Mouse (Mus musculus) erythroblast, embryonic 14.5 days (primary cell): ENCODE results near the gene Thsd7b. TPM values are rescaled to one million over a fixed set of nuclear protein-coding genes. Genes with fewer than 3 reads are reported as not detected.
"Not testable (repeated sequence)": the region's sequence is repeated elsewhere in the genome, so short reads cannot be mapped to it uniquely, and the experiment has no call there.

Experiments
- H3K27me3 ChIP-seq: 2 replicates; pipeline ENCODE4 v1.6.1; 2012; ENCODE audit warnings: inconsistent platforms; ENCODE audit not compliant: control insufficient read depth
- H3K36me3 ChIP-seq: 2 replicates; pipeline ENCODE4 v1.6.1; 2012; ENCODE audit warnings: mild to moderate bottlenecking, inconsistent platforms; ENCODE audit not compliant: control insufficient read depth
- H3K4me1 ChIP-seq: 2 replicates; pipeline ENCODE4 v1.6.1; 2012; ENCODE audit warnings: inconsistent platforms; ENCODE audit not compliant: control insufficient read depth
- H3K4me3 ChIP-seq: replicated peaks from 2 replicates; pipeline ENCODE3; 2012; ENCODE audit warnings: moderate library complexity, mild to moderate bottlenecking, inconsistent platforms
- H3K9me3 ChIP-seq: 2 replicates; pipeline ENCODE4 v1.6.1; 2012; ENCODE audit warnings: low read length, inconsistent platforms, mixed read lengths; ENCODE audit not compliant: control insufficient read depth
- GATA1 ChIP-seq: IDR thresholded peaks from 2 replicates; pipeline ENCODE4 v1.6.1; 2012; ENCODE audit warnings: low read length, inconsistent platforms, mixed read lengths
- TAL1 ChIP-seq: IDR thresholded peaks from 3 replicates; pipeline ENCODE4 v1.6.1; 2012; ENCODE audit warnings: low read length, inconsistent platforms, mixed read lengths
- polyA plus RNA-seq: library from polyadenylated mRNA; stranded (reverse); fragments of >175 nt; gene quantifications from 2 replicates; pipeline ENCODE4 v1.2.3, GENCODE M21; 2012

The Thsd7b gene
- polyA plus RNA-seq, 1 experiment, result not detected

DNA sequence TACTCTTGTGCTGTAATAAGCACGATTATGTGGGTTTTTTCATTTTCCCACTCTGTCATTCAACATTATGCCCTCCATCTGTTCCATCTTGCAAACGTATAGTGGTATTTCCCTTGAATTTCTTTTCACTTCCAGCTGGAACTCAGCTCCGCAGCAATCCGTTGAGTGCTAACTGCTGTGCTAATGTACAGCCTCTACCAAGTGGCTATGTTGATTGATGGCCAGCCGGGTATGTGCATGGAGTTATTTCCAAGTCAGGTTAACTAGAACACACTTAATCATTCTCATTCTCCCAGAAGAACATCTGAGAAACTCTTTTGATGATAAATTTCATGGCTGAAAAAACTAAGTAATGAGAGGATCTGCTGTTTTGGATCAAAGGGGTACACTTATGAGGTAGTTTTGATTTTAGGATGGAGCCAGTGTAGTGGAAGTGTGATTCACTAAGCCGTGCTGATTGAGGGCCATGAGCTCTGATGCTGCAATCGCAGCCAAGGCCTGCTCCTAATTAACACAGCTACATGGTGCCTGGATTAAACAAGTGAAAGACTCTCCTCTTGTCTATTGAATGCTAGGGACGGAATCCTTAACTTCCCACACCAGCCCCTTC lies 371.3 kb downstream of the Thsd7b start:
- no peak overlapping the region for H3K4me3 ChIP-seq
- TF ChIP-seq TAL1 (no peak), GATA1 (no peak)
- no peaks in the 10 kb centered on the region for H3K4me1 ChIP-seq
- H3K27me3 ChIP-seq, result no peaks in the 10 kb centered on the region
- H3K36me3 ChIP-seq, result no peaks in the 10 kb centered on the region
- no peaks in the 10 kb centered on the region for H3K9me3 ChIP-seq

DNA sequence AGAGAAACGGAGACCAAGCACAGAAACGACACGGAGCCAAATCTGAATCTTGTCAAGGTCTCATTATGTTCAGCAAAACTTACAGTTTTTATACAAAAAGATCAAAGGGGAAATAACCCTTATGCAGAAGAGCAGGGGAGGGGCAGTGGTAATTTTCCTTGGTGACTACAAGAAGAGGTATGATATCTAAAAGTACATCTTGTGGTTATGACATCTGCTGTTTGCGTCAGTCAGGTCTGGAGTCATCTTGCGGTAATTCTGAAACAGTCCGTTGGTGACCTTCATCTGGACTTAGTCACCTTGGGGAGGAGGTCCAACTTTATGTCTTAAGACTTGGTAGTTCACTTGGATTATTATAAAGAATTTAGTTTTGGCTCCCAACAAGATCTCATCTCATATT lies 378.3 kb downstream of the Thsd7b start:
- not testable (repeated sequence) for H3K4me1 ChIP-seq, H3K36me3 ChIP-seq, H3K9me3 ChIP-seq, H3K4me3 ChIP-seq, H3K27me3 ChIP-seq

DNA sequence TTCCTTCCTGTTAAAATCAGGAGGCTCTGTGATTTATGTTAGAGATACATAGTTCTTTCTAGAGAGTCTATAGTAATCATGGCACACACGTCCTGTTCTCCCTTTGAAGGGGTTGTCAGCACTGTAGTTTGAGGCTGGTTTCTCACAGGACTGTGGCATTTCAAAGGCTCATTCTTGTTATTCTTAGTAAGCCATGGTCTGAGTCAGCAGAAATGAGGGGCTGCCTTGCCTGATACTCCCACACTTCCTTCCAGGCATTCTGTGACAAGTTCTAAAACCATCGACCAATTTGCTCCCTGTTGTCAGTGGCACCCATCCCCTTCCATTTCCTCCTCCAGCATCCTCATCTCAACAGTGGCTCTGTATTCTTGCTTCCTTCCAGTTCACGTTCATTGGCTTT lies 384.9 kb downstream of the Thsd7b start:
- TF ChIP-seq TAL1, result no peak
- no peak for TF ChIP-seq GATA1
- H3K27me3 ChIP-seq, result no peaks in the 10 kb centered on the region
- H3K36me3 ChIP-seq, result no peaks in the 10 kb centered on the region
- H3K4me1 ChIP-seq, result no peaks in the 10 kb centered on the region
- H3K9me3 ChIP-seq, result no peaks in the 10 kb centered on the region
- no peak overlapping the region for H3K4me3 ChIP-seq

DNA sequence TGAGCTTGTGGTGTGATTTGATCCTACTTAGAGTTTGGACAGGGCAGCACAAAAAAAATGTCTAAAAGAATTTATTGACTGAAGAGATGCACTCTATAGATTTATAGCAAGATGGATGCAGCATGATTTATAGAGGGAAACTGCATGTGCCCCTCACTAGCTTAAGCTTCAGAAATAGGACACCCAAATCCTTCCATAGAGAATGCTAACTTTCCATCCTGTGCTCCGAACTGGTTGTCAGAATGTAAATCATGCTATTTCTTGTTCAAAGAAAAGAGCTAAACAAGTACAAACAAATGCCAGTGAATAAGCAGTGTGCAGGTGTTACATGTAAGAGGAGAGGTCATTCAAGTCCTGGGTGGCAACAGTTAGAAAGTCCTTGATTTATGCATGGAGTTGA lies 402.8 kb downstream of the Thsd7b start:
- TF ChIP-seq TAL1 (no peak), GATA1 (no peak)

DNA sequence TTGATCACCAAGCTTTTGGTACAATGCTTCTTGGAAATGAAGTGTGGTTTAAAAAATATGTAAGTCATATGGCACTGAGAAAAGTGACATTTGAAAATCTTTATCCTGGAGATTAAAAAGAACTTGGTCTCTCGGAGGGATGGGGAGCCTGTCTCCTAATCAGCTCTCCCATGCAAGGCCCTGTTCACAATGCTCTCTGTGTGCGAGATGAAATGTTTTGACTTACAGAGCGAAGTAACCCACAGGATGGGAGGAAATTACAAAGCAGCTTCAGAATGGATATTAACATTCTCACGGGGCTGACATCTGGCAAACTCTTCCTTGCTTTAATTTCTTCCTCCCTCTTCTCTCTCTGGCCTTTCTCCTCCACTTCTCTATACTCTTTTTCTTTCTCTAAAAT lies 405.7 kb downstream of the Thsd7b start:
- H3K4me1 ChIP-seq, result no peaks in the 10 kb centered on the region
- no peaks in the 10 kb centered on the region for H3K36me3 ChIP-seq
- TF ChIP-seq TAL1 (no peak), GATA1 (no peak)
- H3K9me3 ChIP-seq, result no peaks in the 10 kb centered on the region
- no peak overlapping the region for H3K4me3 ChIP-seq
- no peaks in the 10 kb centered on the region for H3K27me3 ChIP-seq

More for the DNA sequence above, 402.8 kb downstream of the Thsd7b start:
- Histone ChIP-seq H3K9me3 (no peaks in the 10 kb centered on the region), H3K4me1 (no peaks in the 10 kb centered on the region), H3K27me3 (no peaks in the 10 kb centered on the region), H3K4me3 (no peak overlapping the region), H3K36me3 (no peaks in the 10 kb centered on the region)

DNA sequence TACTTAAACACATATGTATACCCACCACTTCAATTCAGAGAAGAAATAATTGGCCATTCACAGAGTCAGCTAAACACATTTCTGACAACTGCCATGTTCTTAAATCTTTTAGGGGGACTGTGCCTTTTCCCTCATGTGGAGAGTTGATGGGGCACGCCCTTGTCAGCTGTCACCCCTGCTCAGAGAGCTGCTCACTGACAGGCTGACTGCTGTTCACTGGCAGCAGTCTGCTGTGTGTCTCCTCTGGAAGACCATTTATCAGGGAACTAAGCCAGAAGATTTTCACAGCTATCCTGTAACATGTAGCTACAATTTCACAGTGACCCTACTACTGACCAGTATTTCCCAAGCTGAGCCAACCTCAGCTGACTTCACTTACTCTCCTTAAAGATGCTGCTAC lies 432.6 kb downstream of the Thsd7b start:
- no peaks in the 10 kb centered on the region for H3K9me3 ChIP-seq
- no peaks in the 10 kb centered on the region for H3K4me1 ChIP-seq
- H3K36me3 ChIP-seq, result no peaks in the 10 kb centered on the region
- no peak for TF ChIP-seq TAL1
- no peak for TF ChIP-seq GATA1
- H3K4me3 ChIP-seq, result no peak overlapping the region
- no peaks in the 10 kb centered on the region for H3K27me3 ChIP-seq

DNA sequence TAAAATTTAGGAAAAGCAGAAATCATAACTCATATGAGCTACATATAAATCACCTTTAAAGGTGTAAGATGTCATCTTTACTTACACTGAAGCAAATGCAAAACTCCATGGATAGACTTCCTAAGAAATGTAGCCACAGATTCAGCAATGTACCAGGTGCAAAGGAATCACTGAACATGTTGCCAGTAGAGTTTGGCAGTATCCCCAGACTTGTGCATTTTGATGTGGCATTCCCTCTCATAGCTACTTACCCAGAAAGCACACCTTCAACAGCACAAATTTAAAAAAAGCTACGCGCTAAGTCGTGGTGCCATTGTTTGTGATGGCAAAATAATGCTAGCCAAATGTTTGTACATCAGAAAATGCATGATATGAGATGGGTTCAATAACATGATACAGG lies 439.6 kb downstream of the Thsd7b start:
- Histone ChIP-seq H3K4me1 (no peaks in the 10 kb centered on the region), H3K27me3 (no peaks in the 10 kb centered on the region), H3K4me3 (no peak overlapping the region), H3K36me3 (no peaks in the 10 kb centered on the region), H3K9me3 (no peaks in the 10 kb centered on the region)
- TF ChIP-seq GATA1 (no peak), TAL1 (no peak)

DNA sequence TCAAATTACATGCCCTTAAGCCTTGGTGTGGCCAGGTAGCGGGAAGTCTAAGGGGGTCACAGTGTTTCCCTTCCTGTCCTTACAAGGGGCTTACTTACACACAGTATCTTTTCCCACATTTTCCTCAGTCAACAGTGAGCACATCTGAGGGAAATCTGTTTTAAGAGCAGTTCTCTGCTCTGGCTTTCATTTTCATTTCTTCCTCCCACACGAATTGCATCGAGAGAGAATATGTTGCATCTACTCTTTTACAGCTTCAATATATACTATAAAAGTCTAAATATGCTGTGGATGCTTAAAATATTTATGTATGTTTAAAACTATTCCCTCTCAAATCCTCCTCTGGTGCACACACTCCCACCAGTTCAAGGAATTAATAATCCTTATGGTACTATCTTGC lies 440.5 kb downstream of the Thsd7b start:
- TF ChIP-seq TAL1 (no peak), GATA1 (no peak)
- no peaks in the 10 kb centered on the region for H3K27me3 ChIP-seq
- no peaks in the 10 kb centered on the region for H3K36me3 ChIP-seq
- no peaks in the 10 kb centered on the region for H3K9me3 ChIP-seq
- no peak overlapping the region for H3K4me3 ChIP-seq
- no peaks in the 10 kb centered on the region for H3K4me1 ChIP-seq

DNA sequence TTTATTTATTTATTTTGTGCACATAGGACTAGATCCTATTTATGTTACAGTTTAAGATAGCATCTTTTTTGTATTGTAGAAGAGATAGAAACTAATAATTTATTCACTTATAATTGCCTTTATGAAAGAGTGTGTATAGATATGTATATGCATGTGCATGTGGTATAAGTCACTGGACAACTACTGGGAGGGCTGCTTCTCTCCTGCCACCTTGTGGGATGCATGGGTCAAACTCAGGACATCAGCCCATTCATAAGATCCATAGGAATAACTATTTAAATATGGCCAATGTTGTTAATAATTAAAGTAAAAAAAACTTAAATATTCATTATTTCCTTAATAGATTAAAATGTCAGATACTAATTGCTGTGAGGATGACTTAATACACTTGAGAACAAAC lies 446.5 kb downstream of the Thsd7b start:
- H3K4me3 ChIP-seq, result no peak overlapping the region
- TF ChIP-seq TAL1 (no peak), GATA1 (no peak)
- no peaks in the 10 kb centered on the region for H3K4me1 ChIP-seq
- H3K27me3 ChIP-seq, result no peaks in the 10 kb centered on the region
- no peaks in the 10 kb centered on the region for H3K36me3 ChIP-seq
- H3K9me3 ChIP-seq, result no peaks in the 10 kb centered on the region

DNA sequence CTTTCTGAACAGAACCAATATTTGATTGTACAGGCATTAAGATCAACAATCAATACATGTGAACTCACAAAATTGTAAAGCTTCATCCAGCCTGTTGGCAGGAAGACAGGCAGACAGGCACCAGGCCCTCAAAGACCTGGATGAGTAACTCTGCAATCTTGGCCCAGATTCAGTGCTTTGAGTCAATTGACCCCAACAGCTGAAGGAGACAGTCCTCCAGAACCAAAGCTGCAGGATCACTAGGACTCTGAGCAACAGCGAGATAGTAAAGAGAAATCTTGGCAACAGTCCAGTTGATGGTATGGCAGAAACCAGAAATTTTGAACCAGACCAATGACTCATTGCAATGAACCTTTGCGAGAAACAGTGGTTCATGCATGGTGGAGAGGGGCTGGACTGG lies 458.9 kb downstream of the Thsd7b start:
- no peak for TF ChIP-seq TAL1
- no peak for TF ChIP-seq GATA1
- Histone ChIP-seq H3K9me3 (no peaks in the 10 kb centered on the region), H3K27me3 (no peaks in the 10 kb centered on the region), H3K36me3 (no peaks in the 10 kb centered on the region), H3K4me3 (no peak overlapping the region), H3K4me1 (no peaks in the 10 kb centered on the region)
